Mouse (Mus musculus) urinary bladder, postnatal 4 days (tissue): ENCODE data around the gene Zbtb3.
"Not testable (repeated sequence)": the region's sequence is repeated elsewhere in the genome, so short reads cannot be mapped to it uniquely, and the experiment has no call there.

Experiments
- DNase-seq, 2 experiments: peaks; one replicate each; pipeline ENCODE4 v3.0.0; 2021 to 2022; ENCODE audit warnings: low spot score in 2 of 2

The Zbtb3 gene

DNA sequence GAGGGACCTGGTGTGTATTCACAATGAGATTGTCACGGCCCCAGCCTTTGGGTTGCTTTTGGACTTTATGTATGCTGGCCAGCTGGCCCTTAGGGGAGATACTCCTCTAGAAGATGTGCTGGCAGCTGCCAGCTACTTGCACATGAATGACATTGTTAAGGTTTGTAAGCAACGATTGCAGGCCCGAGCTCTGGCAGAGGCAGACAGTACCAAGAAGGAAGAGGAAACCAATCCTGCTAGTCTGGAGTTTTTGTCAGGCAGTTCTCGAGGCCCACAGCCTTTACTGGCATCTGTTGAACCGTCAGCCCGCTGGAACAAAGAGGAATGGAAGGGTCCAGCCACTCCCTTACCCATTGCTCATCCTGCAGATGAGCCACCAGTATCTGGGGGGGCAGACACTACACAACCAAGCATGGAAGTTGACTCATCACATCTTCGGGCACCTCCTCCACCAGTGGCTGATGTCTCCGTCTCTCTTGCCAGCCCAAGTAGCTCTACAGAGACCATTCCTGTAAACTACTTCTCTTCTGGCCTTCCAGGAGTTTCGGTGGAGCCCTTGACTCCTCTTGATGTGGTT lies 937 bp downstream of the Zbtb3 start:
- DNase-seq, result no peak

DNA sequence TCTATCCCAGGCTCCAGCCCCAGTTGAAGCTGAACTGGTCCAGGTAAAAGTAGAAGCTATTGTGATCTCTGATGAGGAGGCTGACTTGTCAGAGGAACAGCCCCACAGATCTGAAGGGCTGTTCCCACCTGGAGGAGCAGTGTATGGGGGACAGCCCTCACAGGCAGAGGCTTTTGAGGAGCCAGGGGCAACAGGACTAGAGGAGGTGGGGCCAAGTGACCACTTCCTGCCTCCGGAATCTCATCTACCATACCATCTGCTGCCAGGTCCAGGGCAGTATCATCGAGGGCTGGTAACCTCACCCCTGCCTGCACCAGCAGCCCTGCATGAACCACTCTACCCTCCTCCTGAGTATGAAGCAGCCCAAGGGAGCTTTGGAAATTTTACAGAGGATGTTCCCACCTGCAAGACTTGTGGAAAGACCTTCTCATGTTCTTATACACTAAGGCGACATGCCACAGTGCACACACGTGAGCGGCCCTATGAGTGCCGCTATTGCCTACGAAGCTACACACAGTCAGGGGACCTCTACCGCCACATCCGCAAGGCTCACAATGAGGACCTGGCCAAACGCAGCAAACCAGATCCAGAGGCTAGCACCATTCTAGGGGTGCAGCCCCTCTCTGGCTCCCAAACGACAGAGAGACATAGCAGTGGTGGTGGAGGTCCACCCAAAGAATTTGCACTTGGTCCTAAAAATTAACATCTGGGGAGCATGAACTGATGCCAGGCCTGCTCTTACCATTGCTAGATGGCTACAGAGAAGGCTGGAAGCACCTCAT lies 1.7 kb downstream of the Zbtb3 start:
- DNase-seq, result no peak

DNA sequence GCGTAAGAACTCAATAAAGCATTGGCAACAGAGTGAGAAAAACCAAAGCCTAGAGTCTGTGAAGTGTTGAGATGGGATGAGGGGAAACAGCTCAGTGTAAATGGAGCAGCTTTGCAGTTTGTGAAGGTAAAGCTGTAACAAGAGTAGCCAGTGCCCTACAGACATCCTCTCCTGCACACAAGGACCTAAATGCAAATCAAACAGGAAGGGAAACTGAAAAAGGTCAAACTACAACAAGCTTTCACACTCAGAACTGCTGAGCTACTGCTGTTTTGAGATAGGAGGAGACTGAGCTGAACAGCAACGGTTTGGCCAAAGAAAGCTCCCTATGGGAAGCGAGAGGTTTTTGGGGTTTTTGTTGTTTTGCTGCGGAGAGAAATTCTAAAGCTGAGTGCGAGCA lies 4.5 kb downstream of the Zbtb3 start:
- no peak for DNase-seq

DNA sequence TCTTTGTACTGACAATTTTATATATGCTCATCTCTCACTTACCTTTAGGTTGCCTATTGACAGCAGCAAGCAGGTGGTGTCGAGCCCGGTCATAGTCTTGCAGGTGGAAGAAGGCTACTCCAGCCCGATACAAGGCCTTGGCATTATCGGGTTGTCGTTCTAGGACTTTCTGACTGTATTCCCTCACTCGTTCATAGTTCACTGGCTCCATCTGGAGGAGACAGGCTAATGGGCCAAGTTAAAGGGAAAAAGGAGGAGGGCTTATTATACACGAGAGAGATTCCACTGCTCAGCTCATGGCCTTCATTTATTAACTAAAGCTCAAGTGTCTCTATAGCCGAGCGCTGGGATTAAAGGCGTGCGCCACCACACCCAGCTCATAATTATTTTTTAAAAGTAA lies 13.5 kb downstream of the Zbtb3 start:
- DNase-seq, result no peak

DNA sequence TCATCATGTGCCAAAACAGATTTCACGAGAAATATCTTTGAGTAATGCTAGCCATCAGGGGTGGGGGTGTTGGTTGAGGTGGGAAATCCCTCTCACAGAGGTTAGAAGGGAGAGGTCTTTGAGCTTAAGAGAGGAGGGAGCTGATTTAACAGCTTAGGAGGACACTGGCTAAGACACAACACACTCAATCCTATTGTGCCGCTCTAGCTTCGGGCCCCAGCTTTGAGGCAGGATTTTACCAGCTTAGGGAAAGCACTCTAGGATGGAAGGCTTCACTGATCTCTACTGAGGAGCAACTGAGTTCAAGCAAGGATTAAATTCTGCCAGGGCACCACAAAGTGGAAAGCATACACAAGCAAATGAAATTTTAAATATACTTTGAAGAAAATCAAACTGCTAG lies 14.6 kb downstream of the Zbtb3 start:
- no peak for DNase-seq

DNA sequence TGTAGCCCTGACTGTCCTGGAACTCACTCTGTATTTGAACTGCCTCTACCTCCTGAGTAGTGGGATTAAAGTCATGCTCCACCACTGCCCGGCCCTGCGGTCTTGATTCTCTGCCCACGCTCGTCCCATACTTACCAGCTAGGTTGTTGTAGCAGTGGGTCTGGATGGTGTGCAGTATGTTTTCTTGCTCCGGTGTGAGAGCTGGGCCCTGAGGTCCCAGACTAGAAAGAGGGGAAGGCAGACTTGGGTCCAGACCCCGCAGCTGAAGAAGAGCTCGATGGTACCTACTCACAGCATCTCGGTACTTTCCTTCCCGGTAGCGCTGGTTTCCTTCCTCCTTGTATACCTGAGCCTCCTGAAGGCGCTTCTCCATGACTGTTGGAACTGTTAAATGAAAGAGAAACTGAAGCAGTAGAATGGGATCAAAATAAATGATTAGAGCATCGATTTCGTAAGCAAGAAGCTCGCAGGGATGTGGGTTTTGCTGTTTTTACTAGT lies 16.0 kb downstream of the Zbtb3 start:
- DNase-seq, result no peak

DNA sequence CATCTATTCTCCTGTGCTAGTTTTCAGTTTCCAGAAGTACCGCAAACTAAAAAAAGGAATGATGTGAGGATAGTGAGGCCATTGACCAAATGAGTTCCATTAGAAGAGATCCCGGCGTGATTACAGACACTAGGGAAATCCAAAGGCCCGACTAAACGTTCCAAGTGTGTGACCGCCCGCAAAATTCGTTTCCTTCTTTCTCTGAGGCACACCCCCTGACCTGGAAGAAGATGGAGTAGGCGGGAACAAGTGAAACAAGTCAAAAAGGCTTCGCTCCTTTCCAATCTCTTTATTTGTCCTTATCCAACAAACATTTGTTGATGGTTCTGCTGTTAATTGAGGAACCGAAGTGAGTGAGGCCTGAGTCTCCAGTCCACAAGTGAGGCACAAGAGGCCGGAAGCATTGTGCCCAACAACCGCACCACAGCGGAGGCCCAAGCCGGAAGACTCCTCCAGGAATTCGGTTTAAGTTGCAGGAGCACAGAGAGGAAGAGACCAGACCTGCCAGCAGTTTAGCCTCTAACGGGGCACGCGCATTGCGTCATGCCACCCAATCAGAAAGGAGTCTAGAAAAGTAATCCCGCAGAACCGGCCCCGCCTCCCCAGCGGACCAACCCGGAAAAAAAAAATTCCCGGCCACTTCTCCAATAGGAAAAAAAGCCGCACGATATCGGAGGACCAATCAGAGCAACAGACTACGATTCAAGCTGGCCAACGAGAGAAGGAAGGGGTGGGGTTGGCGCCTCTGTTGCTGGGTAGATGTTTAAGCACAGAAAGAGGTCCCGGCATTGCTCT lies 16.6 kb downstream of the Zbtb3 start, which contains the start of gene Ttc9c:
Gene Ttc9c, minus strand, starts transcription at position 533 of the 795 bp plus-strand sequence.
- peak; percentile 95 to 96 for DNase-seq

DNA sequence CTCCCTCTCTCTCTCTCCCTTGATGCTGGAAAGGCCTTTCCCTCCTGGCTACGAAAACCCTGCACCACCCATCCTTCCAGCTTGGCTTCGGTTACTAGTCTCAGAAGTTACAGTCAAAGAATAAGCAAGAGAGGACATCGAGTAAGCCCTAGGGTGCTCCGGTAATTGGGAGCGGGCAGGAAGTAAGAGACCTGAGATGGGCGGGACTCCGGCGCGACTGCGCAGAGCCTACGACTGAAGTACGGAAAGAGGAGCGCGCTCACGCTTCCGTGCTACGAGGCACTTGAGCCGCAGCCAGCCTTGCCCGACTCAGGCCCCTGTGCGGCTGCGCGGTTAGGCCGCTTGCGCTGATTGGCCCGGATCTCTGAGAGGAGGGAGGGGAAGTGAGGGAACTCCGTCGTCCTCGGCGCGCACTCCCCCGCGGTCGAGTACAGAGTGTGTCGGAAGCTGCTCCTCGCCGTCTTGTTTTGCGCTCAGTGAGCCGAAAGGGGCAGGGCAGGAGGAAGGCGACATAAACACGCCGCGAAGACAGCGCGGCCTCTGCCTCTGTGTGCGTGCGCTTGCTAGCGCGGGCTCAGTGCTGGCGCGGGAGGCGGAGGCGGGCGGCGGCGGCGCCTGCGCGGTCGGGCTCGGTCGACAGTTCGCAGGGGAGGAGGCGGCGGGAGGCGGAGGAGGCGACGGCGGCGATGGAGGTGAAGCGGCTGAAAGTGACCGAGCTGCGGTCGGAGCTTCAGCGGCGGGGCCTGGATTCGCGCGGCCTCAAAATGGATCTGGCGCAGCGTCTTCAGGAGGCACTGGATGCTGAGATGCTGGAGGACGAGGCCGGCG lies 17.5 kb downstream of the Zbtb3 start, which contains the start of gene Hnrnpul2:
Gene Hnrnpul2, plus strand, starts transcription at position 415 of the 828 bp plus-strand sequence.
- DNase-seq, result peak; percentile 98

DNA sequence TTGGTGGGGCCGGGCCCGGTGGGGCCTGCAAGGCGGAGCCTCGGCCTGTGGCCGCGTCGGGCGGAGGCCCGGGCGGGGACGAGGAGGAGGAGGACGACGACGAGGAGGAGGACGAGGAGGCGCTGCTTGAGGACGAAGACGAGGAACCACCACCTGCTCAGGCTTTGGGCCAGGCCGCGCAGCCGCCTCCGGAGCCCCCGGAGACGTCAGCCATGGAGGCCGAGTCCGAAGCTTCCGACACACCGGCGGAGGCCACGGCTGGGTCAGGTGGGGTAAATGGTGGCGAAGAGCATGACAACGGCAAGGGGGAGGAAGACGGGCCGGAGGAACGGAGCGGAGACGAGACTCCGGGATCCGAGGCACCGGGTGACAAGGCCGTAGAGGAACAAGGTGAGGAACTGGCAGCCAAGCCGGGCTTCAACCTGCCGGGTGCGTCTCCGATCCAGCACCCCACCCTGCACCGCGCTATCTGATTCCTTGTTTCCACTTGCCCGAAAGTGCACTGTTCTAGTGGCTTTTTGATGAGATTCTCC lies 18.1 kb downstream of the Zbtb3 start:
- no peak for DNase-seq

DNA sequence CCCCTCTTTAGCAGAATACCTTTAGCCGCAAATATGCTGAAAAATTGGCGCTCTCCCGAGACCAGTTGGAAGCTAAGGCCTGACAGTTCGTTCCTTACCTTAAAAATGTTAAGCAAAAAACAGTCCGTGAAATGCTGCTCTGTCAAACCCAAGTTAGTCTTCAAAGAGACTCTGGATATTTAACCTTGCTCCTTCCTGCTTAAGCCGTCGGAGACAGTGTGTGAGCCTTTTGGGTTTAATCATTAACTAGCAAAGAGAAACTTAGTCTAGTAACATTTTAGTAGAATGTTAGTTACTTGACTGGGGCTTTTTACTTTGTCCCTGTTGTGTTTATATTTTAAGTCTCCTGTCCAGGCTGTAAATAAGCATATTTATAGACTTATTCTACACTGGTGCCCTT lies 18.8 kb downstream of the Zbtb3 start:
- DNase-seq, result no peak

DNA sequence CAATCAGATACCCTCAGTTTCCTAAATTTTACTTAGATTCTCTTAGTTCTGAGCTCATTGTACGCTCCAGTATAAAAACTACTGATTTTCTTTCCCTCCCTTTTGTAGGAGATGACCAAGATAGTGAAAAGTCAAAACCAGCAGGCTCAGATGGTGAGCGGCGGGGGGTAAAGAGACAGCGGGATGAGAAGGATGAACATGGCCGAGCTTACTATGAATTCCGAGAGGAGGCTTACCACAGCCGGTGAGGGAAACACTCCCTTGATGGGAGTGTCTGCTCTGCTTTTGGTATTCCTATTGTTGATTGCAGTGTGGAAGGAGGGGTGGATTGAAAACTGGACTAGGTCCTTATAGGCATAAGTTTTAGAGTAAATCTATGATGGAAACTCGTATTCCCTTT lies 20.3 kb downstream of the Zbtb3 start:
- DNase-seq, result no peak

DNA sequence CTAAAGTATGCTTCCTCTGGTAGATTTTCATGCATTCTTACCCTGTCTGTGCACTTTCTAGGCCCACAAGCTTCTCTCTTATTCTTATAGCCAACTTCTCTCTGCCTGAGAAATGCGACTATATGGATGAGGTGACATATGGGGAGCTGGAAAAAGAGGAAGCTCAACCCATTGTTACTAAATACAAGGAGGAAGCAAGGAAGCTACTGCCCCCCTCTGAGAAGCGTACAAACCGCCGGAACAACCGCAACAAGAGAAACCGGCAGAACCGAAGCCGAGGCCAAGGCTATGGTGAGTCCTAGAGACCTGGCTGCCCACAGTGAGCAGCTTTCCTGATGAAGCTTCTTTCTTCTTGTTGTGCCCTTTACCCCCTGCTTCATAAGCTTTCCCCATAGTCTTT lies 27.3 kb downstream of the Zbtb3 start, which contains the start of gene AC129217.1:
Gene AC129217.1, plus strand, starts transcription at position 114 of the 400 bp plus-strand sequence.
- no peak for DNase-seq

DNA sequence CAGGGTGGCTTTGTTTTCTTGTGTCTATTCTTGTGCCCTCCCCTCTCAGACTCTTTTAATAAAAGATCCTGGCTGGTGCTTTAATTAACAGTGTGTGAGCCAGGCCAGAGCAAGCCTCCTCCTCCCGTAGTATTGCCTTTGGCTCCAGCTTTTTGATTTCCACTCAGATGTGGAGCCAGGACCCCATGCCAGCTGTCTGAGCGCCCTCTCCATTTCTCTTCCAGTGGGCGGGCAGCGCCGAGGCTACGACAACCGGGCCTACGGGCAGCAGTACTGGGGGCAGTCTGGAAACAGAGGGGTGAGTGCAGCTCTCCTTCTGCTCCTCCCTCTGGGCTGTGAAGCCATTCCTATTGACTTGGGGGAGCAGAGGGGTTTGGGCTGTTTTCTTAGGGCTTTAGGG lies 28.3 kb downstream of the Zbtb3 start:
- DNase-seq, result no peak

DNA sequence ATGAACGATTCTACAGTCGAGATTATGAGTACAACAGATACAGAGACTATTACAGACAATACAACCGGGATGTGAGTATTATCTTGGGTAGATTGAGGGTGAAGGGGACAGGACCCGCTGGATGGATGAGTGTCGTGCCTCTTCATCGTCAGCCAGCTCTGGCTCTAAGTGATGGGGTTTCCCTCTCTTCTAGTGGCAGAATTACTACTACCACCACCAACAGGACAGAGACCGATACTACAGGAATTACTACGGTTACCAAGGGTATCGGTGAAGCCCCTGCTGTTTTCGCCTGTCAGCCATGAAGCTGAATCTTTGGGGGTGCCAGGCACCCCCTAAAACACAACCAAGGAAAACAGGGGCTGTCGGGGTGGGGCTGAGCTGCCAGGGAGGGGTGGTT lies 28.9 kb downstream of the Zbtb3 start:
- no peak for DNase-seq

DNA sequence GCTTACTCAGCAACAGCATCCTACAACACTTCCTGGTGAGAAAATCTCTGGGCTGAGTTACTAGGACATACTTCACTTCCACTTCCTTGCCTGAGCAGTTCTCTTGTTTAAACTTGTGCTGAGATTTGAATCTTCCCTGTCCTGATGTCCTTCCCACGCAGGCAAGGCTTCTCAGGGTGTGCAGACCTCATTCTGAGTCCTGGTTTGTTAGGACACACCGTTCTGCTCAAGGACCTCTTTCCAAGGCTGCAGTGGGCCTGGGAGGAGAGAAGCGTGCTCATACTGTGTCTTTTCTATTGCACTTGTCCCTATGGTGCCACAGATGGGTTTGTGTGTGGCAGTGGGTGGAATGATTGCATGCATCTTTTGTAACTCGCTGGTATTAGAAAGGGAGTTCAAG lies 30.6 kb downstream of the Zbtb3 start:
- DNase-seq, result no peak

DNA sequence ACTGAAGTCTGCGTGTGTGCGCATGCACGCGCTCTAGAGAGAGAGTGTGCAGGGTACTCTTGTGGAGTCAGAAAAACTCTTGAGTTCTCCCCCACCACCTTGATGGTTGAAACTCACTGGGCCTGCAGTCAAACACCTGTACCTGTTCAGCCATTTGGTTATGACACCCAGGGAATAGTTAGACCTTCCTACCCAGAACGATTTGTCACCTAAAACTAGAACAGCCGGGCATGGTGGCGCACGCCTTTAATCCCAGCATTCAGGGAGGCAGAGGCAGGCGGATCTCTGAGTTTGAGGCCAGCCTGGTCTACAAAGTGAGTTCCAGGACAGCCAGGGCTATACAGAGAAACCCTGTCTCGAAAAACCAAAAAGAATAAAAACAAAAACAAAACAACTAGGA lies 34.0 kb downstream of the Zbtb3 start:
- not testable (repeated sequence) for DNase-seq

DNA sequence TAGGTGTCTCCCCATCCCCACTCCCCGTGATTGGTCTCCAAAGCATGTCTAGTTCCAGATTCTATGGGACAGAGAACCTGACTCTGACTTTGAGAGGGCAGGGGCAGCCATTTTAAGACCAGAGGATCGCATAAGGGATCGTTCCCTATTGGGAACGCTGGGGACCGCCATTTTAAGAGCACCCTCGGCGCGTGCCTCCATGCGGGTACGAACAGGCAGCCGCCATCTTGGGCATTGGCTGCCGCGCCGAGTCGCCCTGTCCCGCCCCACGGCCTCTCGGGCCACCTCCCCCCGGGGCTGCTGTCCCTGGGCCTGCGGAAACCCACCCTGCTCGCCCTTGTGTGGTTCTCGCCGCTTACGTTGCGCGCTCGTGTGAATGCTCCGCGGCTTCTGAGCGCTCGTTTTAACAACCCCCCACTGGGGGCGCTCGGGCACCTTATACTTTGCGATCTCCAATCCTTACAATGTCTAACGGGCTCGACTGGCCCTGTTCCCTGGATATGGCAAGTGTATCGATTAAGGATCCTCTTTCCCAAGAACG lies 35.0 kb downstream of the Zbtb3 start, which contains the start of gene Bscl2:
Gene Bscl2, plus strand, starts transcription at position 217 of the 541 bp plus-strand sequence.
- DNase-seq, result peak; percentile 78 to 79

DNA sequence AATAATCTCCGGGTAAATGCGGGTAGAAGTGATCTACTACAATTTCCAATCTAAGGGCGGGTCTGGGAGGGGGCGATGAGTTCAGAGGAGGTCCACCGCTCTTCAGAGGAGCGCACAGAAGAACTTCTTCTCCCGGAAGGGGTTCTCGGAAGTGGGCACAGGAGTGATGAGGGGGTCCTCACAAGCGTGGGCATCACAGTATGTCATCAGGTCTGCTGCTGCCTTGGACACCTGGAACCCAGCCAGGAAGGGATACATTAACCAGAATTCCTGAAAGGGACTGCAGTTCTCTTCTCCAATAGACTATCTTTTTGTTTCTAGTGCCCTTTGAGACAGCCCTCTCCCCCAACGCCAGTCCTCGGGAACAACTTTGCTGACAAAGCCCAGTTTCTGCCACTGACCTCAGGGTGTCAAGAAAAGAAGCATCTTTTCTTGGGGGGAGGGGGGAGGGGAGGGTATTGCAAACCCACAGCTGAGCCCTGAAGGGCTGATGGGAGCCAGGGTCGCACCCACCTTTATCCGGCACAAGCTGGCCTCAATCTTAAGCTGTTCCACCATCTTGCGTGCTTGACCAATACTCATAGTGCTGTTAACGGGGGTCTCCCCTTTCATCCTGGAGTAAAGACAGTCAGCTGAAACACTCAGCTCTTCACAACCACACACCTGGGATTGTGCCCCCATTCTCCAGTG lies 35.8 kb downstream of the Zbtb3 start:
- no peak for DNase-seq

DNA sequence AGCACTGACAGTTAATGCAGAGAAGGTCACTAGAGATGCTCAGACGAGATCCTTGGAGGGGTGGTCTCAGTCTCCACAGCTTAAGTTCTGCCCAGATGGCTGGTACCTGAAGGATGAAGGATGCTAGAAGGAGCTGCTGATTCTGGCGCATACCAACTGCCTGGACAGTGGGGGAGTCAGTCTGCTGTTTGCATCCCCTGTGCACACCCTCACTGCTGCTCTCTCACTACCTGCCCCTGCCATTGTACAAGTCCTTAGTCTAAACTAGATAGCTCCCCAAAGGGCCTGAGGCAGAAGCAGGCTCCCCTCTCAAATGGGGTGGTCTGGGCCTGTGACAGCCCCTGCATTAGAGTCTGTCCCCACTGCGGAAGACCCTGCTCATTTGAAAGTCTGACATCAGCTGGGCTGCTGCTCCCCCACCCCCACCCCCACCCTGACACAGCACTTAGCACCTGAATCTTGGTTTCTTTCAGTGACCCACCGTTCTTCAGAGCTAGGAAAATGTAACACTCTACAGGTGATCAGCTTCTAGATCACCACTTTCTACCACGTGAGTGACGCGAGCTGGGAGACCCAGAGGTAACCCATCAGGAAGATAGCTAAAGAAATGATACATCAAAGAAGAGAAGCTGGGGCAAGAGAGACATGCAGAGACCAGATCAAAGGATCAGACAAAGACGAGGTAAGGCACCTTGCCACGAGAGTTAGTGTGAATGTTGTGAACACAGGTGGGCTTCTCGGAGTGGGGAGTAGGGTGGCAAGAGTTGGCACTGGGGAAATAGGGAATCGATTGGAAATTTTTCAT lies 37.0 kb downstream of the Zbtb3 start, which contains the start of gene Gng3:
Gene Gng3, minus strand, starts transcription at position 92 of the 805 bp plus-strand sequence.
- DNase-seq, result no peak
